Mouse (Mus musculus) natural killer cell, adult 2 months (primary cell): ENCODE results near the gene Snapc5.
"Not testable (repeated sequence)": the region's sequence is repeated elsewhere in the genome, so short reads cannot be mapped to it uniquely, and the experiment has no call there.

Experiments used
- DNase-seq, 2 experiments: peaks; one replicate each; pipeline ENCODE4 v3.0.0; 2022; ENCODE audit warnings: low spot score in 2 of 2

Snapc5 gene

DNA sequence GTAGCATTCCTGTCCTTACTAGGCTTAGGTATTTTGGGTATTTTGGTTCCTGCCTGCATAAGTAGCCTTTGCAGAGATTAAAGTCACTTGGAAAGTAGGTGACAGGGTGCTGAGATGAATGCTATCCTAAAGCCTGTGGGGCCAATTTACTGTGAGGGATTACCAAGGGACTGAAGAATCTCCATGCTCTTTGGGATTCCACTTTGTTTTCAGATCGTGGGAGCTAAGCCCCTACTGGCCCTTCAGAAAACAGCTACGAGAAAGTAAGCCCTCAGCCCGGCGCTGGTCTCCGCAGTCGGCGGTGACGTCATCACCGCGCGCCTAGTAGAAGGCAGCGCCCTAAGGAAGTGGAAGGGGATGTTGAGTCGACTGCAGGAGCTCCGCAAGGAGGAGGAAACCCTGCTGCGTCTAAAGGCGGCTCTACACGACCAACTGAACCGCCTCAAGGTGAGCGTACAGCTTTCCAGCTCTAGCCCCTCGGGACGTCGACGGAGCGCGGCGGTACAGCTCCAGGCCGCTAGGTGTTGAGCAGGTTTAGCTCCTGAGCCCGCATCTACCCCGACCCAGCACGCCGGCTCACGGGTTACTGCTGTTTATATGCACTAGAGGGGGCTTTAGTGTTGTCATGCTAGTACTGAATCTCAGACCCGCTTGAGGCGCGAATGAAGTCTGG, at the start of gene Snapc5:
TSS of gene Snapc5 (plus strand) at position 301 of the 673 bp plus-strand sequence.
- DNase-seq, result peak; percentile 83 to 89

DNA sequence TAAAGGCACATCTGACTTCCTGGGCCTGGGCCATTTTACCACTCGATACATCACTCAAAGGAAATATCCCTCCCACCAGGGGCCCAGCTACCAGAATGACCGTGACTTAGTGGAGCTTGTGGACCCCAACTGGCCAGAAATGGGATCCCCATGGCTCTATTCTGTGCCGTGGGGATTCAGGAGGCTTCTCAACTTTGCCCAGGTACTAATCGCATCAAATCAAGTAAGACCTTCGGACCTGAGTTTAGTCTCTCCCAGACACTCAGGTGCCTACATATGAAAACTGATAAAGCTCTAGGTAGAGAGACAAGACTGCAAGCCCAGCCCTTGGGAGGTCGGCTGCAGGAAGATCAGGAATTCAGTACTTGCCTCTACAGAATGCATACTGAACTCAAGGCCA, 47.5 kb upstream of the Snapc5 start:
- no peak for DNase-seq

DNA sequence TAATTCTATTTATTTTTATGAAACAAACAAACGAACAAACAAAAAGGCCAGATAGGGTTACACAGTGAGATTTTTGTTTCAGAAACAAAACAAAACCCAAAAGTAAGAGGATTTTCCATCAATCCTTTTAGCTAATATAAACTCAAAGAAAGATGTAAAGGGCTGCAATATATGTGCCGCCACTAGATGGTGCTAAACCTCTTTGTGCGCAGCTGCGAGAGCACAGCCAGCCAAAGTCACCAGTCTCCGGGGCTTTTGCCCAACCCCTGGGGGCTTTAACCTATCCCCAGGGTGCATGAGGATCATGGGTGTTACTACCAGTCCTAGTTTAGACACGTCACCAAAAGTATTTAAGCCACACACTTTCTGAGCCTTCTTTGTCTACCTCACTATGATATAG, 40.2 kb upstream of the Snapc5 start:
- peak; percentile 55 to 68 for DNase-seq

DNA sequence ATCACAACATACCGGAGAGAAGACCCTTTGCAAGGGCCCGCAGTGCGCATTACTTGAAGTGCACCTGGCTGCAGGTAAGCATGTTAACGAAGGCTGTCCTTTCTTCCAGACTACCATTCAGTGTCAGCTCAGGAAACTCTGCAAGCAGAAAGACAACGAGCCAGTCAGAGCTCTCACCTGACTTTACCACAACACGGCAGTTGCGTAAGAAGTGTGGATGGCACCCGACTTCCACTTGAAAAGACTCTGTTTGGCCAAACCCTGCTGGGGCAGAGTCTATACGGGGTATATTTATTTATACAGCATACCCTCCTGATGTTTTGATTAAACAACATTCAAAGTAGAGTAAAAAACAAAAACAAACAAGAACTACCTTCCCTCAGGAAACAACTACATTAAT, 39.2 kb upstream of the Snapc5 start:
- DNase-seq, result no peak

DNA sequence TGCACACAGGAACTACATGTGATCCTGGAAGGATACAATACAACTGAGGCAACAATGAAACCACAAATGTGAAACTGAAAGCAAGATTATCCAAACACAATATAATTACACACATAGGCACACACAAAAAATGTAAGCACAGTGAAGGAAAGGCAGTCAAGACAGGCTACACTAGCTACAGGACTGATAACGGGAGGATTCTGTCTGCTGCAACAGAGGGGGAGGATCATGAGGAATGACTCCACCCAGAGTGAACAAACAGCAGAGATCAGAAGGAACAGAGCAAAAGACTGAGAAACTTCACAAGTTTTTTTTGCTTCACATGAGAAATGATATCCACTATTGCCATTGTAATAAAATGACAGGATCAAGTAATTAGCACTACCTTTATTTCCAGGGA, 22.4 kb upstream of the Snapc5 start:
- DNase-seq, result no peak

DNA sequence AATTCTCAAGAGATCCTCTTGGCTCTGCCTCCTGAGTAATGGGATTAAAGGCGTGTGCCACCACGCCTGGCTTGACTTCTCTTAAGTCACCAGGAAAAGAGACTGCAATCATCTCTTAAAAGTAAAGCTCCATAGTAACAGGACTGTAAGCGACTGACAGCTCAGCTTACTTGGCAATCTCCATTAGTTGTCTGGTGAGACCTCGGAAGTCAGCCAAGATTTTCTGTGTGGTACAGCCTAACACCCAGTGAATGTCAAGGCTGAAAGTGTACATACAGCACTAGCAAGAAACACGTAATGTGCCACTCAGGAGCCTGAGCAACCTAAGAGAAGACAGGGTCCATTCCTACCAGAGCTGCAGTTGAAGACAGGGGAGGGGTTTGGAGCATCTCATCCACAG, 18.6 kb upstream of the Snapc5 start:
- DNase-seq, result no peak

DNA sequence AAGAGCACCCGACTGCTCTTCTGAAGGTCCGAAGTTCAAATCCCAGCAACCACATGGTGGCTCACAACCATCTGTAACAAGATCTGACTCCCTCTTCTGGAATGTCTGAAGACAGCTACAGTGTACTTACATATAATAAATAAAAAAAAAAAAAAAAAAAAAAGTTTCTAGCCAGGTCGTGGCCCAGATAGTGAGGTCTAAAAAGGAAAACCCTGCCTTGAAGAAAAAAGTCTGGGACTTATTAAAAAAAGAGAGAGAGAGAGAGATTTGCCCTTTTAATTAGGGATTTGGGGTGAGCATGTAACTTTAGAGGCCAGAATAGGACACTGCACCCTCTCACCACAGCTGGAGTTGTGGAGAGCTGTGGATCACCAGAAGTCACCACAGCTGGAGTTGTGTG, 9.1 kb upstream of the Snapc5 start:
- DNase-seq, result not testable (repeated sequence)

DNA sequence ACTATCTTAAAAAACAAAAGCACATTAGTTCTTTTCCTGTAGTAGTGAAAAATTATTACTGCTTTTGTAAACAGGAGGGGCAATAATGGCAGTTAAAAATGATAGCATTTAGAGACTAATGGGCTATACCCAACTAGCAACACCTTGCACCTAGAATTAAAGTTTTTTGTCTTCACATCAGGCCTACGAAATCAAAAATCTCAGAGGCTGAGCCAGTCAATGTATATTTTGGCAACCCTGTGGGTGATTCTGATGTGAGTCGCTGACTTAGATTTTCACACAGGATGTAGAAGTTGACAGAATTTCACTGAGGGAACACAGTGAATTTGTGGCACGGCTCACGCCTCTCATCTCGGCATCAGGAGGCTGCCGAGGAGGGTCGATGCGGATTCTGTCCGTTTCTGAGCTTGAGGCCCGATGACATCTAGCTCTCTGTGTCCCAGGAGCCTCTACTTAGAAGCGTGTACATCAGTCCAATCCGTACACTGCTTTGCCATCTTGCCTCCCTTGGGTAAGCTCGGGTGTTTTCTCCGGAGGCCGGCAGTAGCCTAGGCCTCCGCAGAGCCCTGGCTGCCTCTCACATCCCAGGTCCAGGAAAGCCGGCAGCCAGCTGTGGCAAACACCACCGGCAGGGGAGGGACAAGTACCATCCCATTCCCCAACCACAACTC, 6.8 kb upstream of the Snapc5 start:
- DNase-seq, result no peak

DNA sequence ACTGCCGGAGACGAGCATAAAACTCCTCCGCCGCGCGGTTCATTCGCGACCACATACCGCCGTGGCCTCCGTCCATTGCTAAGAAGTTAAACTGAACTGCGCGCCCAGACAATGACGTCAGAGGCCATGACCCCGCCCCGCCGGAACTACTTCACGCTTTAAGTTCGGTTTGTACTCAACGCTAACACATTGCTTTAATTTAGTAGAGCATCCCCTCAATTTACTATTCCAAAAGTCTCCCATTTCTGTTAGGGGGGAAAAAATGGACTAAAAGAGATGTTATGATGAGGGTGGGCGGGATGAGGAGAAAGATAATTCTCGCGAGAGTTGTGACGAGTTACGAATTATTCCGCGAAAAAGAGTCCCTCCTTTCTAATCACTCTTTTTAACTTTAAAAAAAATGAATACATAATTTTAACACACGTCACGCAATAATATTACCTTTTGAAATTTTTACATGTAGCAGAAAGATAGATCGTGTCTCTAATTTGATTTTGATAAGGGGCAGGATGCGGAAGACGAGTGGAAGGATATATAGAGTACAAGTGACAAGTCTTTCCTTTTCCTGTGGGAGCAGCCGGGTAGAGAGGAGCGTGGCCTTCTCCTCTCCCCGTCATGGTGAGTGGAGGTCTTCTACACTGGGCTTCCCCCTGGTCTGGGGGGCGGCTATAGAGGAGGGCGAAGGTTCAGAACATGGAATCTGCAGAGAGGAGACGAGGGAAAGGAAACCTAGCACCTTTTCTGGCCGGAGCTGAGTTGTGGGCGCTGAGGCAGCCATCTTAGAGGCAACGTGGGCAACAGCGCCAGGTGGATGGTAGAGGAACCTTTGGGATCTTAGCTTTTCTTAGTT, 6.0 kb upstream of the Snapc5 start, which contains the start of the genes Zwilch and Rpl4:
TSS of gene Zwilch (minus strand) at position 289 of the 850 bp plus-strand sequence.
TSS of gene Rpl4 (plus strand) at position 560 of the 850 bp plus-strand sequence.
- DNase-seq, result peak; percentile 87 to 88

DNA sequence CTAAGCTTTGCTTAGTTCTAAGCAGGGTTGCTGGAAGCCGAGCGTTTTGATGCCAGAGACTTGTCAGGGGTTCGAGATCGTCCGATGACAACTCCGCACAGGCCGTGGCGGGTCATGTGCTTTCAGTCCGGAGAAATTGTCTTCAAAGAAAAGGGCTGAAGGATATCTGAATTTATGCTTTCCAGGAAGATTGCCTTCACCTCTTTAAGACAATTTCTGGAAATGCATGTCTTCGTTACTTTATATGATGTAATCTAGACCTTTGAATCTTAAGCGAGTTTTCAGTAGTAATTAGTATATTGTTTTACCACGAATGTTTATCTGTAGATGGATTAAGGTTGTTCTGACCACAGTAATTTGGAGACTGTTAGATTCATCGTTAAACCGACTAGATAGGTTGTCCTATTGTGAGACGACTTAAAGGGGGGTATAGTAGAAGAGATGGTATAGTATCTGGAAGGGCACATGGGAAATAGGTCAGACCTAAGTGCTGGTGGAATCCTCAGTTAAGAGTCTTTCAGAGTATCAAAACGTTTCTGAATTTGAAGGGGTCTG, 5.3 kb upstream of the Snapc5 start:
- DNase-seq, result no peak

DNA sequence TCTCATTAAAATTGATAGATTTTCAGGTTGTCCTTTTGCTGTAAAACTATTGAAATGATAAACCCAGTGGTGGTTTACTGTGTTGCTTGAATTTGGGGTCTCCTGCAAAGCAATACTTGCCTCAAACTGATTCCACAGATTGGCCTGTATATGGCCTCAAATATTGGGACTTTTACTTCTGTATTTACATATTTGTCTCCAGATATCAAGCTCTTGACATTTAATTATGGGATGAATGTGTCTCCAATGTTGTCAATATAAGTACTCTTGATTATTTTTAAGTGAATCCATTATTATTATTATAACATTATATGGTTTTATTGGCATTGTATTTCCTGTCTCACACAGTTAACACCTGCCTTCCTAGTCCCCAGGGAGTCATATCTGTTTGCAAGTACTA, 4.7 kb upstream of the Snapc5 start:
- no peak for DNase-seq

DNA sequence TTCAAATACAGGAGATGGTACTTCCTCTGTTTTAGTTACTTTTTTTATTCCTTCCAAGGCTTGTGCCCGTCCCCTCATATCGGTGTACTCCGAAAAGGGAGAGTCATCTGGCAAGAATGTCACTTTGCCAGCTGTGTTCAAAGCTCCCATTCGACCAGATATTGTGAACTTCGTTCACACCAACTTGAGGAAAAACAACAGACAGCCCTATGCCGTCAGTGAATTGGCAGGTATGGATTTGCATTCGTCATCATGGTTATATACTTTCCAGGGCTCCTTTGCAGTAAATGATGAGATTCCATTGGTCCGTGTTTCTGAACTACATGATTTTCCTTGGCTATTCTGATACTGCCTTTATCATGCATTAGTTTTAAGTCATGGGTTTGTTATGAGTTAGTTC, 4.3 kb upstream of the Snapc5 start:
- DNase-seq, result no peak

DNA sequence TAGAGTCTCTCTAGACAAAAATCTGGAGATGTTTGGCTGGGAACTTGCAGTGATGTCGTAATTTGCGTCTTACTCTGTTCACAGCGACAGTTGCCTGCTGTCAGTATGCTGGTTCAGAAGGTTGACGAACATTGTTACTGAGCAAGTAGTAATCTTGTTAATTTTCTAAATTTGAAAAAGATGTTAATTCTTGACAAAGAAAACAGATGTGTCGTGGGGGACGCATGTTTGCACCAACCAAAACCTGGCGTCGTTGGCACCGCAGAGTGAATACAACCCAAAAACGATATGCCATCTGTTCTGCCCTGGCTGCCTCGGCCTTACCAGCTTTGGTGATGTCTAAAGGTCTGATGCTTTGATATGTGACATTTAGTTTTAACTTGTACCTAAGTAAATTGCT, 3.7 kb upstream of the Snapc5 start:
- no peak for DNase-seq

DNA sequence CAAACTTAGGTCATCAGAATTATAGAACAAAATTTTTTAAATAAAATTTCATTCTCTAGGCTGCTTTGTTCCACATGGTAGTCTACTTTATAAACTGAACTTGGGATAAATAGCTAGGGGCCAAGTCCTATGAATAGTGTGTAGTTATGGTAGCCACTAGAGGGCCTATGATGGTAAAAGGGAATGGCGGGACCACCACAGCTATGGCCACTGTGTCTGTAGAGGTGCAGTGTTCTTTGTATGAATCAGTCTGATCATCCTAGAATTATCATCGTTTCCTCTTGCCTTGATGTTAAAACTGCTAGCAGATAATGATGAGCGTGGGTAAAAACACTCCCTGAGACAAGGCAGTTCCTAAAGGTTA, 482 bp upstream of the Snapc5 start:
- no peak for DNase-seq

DNA sequence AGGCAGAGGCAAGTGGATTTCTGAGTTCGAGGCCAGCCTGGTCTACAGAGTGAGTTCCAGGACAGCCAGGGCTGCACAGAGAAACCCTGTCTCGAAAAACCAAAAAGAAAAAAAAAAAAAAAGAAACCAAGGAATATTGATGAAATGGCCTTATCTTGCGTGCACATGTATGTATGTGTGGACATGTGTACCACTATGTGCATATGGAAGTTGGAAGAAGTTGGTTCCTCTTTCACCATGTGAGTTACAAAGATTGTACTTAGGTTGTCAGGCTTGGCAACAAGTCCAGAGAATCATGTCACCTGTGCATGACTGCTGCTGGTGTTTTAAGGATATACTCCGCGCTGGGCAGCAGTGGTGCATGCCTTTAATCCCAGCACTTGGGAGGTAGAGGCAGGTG, 4.2 kb downstream of the Snapc5 start:
- not testable (repeated sequence) for DNase-seq

DNA sequence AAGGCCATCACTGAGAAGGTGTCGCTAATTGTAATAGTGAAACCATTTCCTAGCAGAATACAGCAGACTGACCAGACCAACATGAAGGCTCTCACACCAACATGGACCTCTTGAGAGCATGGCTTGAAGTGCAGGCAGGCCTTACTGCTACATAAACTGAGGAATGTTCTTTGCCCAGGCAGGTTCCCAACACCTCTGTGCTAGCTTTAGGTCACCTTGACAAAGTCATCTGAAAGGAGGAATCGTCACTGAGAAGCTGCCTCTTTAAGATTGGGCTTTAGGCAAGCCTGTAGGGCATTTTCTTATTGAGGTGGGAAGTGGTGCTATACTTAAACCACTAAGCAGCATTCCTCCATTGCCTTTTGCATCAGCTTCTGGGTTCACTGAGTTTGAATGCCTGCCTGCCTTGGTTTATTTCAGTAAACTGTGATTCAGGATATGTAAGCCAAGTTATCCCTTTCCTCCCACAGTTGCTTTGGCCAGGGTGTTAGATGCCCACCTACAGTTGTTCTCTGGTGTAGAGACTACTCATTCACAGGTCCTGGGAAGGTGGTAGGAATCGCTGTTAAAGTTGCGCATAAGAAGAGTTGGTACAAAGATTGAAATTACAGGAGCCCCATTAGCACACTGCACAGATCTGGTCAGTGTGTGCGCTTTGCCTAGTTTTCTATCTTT, 5.2 kb downstream of the Snapc5 start:
- no peak for DNase-seq

DNA sequence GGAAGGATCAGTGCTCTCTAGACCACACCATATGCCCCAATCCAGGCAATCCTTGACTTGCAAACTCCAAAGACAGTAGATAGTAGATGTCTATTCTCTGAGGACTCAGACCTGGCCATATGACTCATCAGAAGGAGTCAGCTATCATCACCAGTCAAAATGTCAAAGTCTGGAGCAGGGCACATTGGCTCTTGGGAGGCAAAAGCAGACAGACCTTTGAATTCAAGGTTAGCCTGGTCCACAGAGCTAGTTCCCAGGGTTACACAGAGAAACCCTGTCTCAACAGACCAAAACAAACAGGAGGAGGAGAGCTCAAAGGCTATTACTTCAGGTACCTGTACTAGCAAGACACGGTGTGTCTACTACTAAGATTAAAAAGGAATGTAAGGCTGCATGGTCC, 14.8 kb downstream of the Snapc5 start:
- DNase-seq, result no peak

DNA sequence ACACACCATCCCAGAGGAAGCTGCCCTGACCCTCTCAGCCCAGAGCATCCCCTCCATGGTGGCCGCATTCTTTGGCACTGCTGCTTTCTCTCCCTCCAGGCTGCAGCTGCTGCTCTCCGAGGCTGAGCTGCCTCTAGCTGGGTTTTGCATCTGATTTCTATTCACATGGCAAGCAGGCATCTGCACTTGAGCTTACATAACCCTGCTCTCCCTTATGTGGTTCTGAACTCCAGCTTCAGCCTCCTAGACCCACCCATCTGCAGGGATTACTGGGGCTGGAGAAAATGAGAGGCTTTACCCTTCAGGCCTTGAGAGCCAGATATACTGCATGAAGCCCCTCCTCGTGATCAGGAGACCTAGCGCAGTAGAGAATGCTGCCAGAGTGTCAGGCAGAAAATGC, 16.5 kb downstream of the Snapc5 start:
- no peak for DNase-seq

DNA sequence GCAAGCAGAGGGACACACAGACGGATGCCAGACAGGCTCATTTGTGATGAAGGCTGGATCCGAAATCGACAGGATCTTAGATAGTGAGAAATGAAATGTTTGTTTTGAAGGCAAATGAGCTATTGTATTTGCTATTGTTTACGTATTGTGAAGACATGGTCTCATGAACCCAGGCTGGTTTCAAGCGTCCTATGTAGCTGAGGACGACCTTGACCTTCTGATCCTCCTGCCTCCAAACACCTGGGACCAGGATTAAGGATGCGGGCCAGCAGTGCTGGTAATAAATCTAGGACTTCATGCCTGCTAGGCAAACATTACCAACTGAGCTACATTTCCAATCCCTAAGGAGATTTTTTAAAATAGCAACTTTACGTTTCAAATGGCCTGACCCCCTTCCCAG, 18.4 kb downstream of the Snapc5 start:
- DNase-seq, result no peak

DNA sequence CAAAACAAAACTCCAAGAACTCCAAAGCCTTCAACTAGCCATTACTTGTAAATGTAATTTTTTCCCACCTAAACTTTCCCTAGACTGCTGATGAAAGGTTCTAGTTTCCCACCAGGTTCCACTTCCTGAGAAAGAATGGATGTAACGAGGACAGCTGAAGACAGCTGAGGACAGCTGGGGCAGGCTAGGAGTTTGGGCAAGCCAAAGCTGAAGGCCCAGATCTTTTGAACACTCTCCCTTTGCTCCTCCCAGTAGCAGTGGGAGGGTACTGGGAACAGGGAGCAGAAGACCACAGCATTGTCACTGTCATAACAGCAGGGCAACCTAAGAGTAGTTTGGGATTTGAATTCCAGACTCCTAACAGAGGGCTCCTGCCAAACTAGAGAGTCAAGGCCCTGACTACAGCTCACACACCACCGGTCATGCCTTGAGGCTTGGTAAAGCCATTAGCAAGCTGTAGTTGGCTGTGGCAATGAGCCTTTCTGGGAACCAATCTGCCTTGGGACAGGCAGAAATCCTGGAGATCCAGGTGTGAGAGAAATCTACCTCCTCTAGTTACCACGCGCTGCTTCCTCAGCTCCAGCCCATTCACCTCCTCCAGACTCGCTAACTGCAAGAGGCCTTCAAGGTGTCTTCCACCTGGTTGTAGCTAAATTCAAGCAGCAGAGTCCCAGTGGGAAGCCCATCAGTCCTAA, 19.1 kb downstream of the Snapc5 start:
- DNase-seq, result no peak

DNA sequence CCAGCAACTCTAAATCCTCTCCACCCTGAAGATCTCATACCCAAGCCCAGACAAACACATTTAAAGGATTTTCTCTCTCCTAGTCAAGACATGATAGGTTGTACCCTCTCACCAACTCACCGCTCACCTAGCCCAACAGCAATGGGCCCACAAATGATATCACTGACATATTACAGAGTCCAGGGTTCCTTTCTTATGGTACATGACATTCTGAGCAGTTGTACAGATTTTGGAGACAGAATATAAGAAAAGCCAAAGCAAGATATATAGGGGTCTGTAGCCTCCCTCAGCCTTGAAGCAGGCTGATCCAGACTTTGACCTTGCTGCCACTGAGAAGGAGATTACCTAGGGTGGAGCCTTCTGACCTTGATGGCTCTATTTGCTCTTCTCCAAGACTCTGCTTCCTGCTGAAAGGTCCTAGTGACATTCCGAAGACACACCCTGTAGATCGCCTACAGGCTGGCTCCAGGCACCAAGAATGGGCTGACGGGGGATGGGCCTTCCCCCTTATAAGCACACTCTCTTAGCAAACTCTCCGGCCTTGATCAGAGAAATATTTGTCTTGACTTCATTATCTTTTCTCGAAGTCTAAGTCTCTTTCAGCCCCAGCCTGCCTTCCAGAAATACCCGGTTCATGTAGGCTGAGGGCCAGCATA, 19.8 kb downstream of the Snapc5 start:
- DNase-seq, result not testable (repeated sequence)
